Mouse (Mus musculus): Measurements from ENCODE around the gene Dab2ip.

DNA sequence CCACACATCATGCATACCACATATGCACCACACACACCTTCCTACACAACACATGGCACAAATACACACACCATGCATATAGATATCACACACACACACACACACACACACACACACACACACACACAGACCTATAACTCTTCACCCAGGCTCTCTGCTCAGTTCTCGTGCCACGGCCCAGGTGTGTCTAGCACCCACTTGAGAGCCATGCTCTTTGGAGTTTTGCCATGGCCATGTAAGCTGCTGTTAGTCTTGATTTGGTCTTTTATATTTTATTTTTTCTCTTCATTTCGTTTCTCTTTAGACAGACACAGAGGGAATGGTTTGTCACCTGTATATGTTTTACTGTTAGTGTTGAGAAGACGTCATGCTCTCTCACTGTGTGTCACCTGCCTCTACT is 76.9 kb downstream of the Dab2ip start:
- no peak for TF ChIP-seq CTCF (IDR thresholded peaks at IDR 0.05; ENCODE audit: control insufficient read depth, insufficient read depth, low read length)
- no peak for TF ChIP-seq POLR2A (IDR thresholded peaks at IDR 0.05; ENCODE audit: borderline replicate concordance, control insufficient read depth, low read depth, low read length)
